Mouse (Mus musculus) megakaryocyte, embryonic 14.5 days (primary cell): ENCODE measurements around the gene Lurap1.

Experiments used
- FLI1 ChIP-seq: IDR thresholded peaks from 2 replicates; pipeline ENCODE4 v1.6.1; 2012; ENCODE audit warnings: low read length, inconsistent platforms, mixed read lengths
- GATA1 ChIP-seq: IDR thresholded peaks from 3 replicates; pipeline ENCODE4 v1.6.1; 2012; ENCODE audit warnings: mixed read lengths, low read length, inconsistent platforms, borderline replicate concordance

DNA sequence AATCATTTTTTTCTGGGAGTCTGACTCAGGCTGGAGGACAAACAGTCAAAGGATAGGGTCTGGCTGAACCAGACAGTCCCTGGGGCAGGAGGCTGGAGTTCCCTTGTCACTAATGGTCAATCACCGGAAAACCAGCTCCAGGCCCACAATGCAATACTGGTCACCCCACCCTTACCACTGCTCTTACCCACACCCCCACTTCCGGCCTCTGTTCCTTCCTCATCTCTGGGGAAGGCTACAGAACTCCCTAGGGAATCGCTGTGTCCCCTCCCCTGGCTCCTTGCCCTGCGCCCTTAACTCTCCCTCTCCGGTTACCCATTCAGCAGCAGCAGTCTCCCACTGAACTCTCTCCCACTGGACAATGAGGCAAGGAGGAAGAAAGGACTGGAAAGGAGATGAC, 26.0 kb upstream of the Lurap1 start:
- TF ChIP-seq GATA1 (no peak), FLI1 (no peak)
